Mouse (Mus musculus): ENCODE data around the gene Rprd1b. TPM values are rescaled to one million over a fixed set of nuclear protein-coding genes. Genes with fewer than 3 reads are reported as not detected.

Gene Rprd1b
- total and polyA plus RNA-seq, 2 experiments from 2014 or later, result 20.5 to 20.8 TPM

GRCm38 (mm10) chr2:158065064-158065463 lies 36.8 kb downstream of the Rprd1b start:
- Histone ChIP-seq H3K9me3 (ENCODE audit: low read length) (no peaks in the 10 kb centered on the region), H3K27me3 (ENCODE audit: insufficient read depth, low read length) (no peaks in the 10 kb centered on the region), H3K4me3 (ENCODE audit: low read depth, low read length) (no peak overlapping the region), H3K27ac (ENCODE audit: low read depth, low read length) (no peak overlapping the region), H3K4me1 (ENCODE audit: insufficient read depth, low read length) (no peaks in the 10 kb centered on the region), H3K9ac (replicated peaks; ENCODE audit: low read length, poor library complexity, severe bottlenecking) (no peak overlapping the region), H3K4me2 (ENCODE audit: low read depth, low read length, poor library complexity, severe bottlenecking) (no peak overlapping the region), H3K36me3 (ENCODE audit: insufficient read depth, low read length) (peaks cover 17% of the 10 kb centered on the region)
- TF ChIP-seq CTCF (IDR thresholded peaks at IDR 0.05), result no peak
- no peak for ATAC-seq (ENCODE audit: low FRiP score)
- 90% methylated on average over 5 of the region's 5 CpGs for WGBS
- DNase-seq (ENCODE audit: low spot score), result no peak

DNA sequence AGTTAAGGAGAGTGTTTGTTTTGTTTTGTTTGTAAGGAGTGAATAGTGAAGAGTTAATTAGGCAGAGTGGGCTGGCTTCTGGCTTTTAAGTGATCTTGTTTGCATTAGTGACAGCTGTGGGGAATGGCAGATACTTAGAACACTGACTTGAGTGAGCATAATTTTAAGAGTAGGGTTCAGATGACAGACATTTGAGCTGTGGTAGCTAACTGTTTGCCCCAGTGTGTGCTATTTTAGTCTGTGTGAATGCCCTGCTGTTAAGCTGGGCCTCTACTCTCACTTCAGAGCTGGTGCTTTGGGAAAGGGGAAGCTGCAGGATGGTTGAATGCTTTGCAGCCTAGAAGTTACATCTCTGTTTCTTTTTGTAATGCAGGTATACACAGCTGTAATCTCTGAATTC lies 38.2 kb downstream of the Rprd1b start:
- ATAC-seq (ENCODE audit: low FRiP score), result no peak
- no peak for DNase-seq (ENCODE audit: low spot score)

DNA sequence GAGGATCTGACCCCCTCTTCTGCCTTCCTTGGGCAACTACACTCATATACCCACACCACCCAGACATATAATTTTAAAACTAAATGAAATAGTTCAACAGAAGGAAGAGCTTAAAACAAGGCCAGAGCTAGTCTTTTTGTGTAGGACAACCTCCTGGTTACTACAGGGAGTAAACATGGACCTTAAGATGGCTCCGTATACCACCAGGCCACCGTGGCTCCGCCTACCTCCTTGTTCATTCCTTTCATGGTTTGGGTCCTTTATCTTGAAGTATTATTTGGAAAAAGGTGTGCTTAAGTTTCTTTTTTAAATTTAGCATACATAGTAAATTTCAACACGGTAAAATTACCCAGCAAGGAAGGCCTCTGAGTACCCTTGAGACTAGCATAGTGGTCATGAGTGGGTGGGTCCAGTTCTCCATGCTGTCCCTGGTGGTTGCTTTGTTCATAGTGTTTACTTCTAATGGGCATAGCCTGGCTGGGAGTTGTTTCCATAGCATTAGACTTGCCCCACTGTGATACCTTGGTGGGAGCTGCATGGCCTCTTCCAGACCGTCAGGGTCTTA lies 39.0 kb downstream of the Rprd1b start:
- ATAC-seq (ENCODE audit: low FRiP score), result no peak
- Histone ChIP-seq H3K9me3 (ENCODE audit: low read length) (no peaks in the 10 kb centered on the region), H3K4me1 (ENCODE audit: insufficient read depth, low read length) (no peaks in the 10 kb centered on the region), H3K27me3 (ENCODE audit: insufficient read depth, low read length) (no peaks in the 10 kb centered on the region), H3K4me2 (ENCODE audit: low read depth, low read length, poor library complexity, severe bottlenecking) (no peak overlapping the region), H3K4me3 (ENCODE audit: low read depth, low read length) (no peak overlapping the region), H3K9ac (replicated peaks; ENCODE audit: low read length, poor library complexity, severe bottlenecking) (no peak overlapping the region), H3K36me3 (ENCODE audit: insufficient read depth, low read length) (peaks cover 17% of the 10 kb centered on the region), H3K27ac (ENCODE audit: low read depth, low read length) (no peak overlapping the region)
- no peak for TF ChIP-seq CTCF (IDR thresholded peaks at IDR 0.05)
- WGBS, result 96% methylated on average over 5 of the region's 5 CpGs
- no peak for DNase-seq (ENCODE audit: low spot score)

More for the DNA sequence above, 38.2 kb downstream of the Rprd1b start:
- Histone ChIP-seq H3K4me1 (ENCODE audit: insufficient read depth, low read length) (no peaks in the 10 kb centered on the region), H3K9me3 (ENCODE audit: low read length) (no peaks in the 10 kb centered on the region), H3K36me3 (ENCODE audit: insufficient read depth, low read length) (peaks cover 21% of the 10 kb centered on the region), H3K9ac (replicated peaks; ENCODE audit: low read length, poor library complexity, severe bottlenecking) (no peak overlapping the region), H3K27ac (ENCODE audit: low read depth, low read length) (no peak overlapping the region), H3K4me3 (ENCODE audit: low read depth, low read length) (no peak overlapping the region), H3K4me2 (ENCODE audit: low read depth, low read length, poor library complexity, severe bottlenecking) (no peak overlapping the region), H3K27me3 (ENCODE audit: insufficient read depth, low read length) (no peaks in the 10 kb centered on the region)
- no peak for TF ChIP-seq CTCF (IDR thresholded peaks at IDR 0.05)

DNA sequence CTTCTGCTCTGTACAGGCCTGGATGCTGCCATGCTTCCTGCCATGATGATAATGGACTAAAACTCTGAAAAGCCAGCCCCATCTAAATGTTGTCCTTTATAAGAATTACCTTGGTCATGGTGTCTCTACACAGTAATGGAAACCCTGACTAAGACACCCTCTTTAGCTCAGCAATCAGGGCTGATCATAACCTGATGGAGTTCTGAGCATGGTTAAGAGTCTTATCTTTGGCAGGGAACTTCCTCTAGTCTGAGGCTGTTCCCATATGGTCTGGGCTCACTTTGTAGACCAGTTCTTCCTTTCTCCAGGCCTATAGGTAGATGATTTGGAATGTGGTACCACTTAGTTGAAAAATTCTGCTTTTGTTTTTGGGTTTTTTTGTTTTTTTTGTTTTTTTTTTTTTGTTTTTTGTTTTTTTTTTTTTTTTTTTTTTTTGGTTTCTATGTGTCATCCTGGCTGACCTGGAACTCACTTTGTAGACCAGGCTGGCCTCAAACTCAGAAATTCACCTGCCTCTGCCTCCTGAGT lies 40.2 kb downstream of the Rprd1b start:
- Histone ChIP-seq H3K4me3 (ENCODE audit: low read depth, low read length) (no peak overlapping the region), H3K4me1 (ENCODE audit: insufficient read depth, low read length) (no peaks in the 10 kb centered on the region), H3K27ac (ENCODE audit: low read depth, low read length) (no peak overlapping the region), H3K9ac (replicated peaks; ENCODE audit: low read length, poor library complexity, severe bottlenecking) (no peak overlapping the region), H3K36me3 (ENCODE audit: insufficient read depth, low read length) (peaks cover 22% of the 10 kb centered on the region), H3K27me3 (ENCODE audit: insufficient read depth, low read length) (no peaks in the 10 kb centered on the region), H3K4me2 (ENCODE audit: low read depth, low read length, poor library complexity, severe bottlenecking) (no peak overlapping the region), H3K9me3 (ENCODE audit: low read length) (no peaks in the 10 kb centered on the region)
- TF ChIP-seq CTCF (IDR thresholded peaks at IDR 0.05), result no peak
- DNase-seq (ENCODE audit: low spot score) (no peak), ATAC-seq (ENCODE audit: low FRiP score) (no peak)

GRCm38 (mm10) chr2:158070885-158071632 lies 42.8 kb downstream of the Rprd1b start:
- peak; percentile 40 for TF ChIP-seq CTCF (IDR thresholded peaks at IDR 0.05)
- no peak for DNase-seq (ENCODE audit: low spot score)
- peaks cover 36% of the 10 kb centered on the region for H3K36me3 ChIP-seq (ENCODE audit: insufficient read depth, low read length)

DNA sequence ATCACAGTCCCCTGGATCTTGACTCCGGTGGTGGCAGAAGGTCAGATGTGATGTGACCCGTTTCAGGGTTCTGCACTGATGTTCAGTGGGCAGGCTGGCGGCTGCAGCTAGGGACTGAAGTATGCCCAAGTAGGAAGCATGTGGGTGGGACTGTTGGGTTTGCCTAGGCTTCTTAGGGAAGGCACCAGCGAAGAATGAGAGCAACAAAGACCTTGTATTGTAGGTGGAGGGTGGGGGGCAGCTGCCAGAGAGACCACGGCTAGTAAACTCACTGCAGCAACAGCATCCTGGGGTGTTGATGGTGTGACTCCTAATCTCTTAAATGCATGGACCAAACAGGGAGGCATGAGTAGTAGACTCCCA lies 43.3 kb downstream of the Rprd1b start:
- WGBS, result 89% methylated on average over 5 of the region's 5 CpGs
- Histone ChIP-seq H3K36me3 (ENCODE audit: insufficient read depth, low read length) (peaks cover 41% of the 10 kb centered on the region), H3K27ac (ENCODE audit: low read depth, low read length) (no peak overlapping the region), H3K9me3 (ENCODE audit: low read length) (no peaks in the 10 kb centered on the region), H3K27me3 (ENCODE audit: insufficient read depth, low read length) (no peaks in the 10 kb centered on the region), H3K4me1 (ENCODE audit: insufficient read depth, low read length) (no peaks in the 10 kb centered on the region), H3K4me3 (ENCODE audit: low read depth, low read length) (no peak overlapping the region), H3K4me2 (ENCODE audit: low read depth, low read length, poor library complexity, severe bottlenecking) (no peak overlapping the region), H3K9ac (replicated peaks; ENCODE audit: low read length, poor library complexity, severe bottlenecking) (no peak overlapping the region)
- no peak for ATAC-seq (ENCODE audit: low FRiP score)
- no peak for TF ChIP-seq CTCF (IDR thresholded peaks at IDR 0.05)
- no peak for DNase-seq (ENCODE audit: low spot score)

More at GRCm38 (mm10) chr2:158070885-158071632, 42.8 kb downstream of the Rprd1b start:
- Histone ChIP-seq H3K27ac (ENCODE audit: low read depth, low read length) (no peak overlapping the region), H3K9ac (replicated peaks; ENCODE audit: low read length, poor library complexity, severe bottlenecking) (no peak overlapping the region), H3K27me3 (ENCODE audit: insufficient read depth, low read length) (no peaks in the 10 kb centered on the region), H3K4me3 (ENCODE audit: low read depth, low read length) (no peak overlapping the region), H3K4me2 (ENCODE audit: low read depth, low read length, poor library complexity, severe bottlenecking) (no peak overlapping the region), H3K9me3 (ENCODE audit: low read length) (no peaks in the 10 kb centered on the region), H3K4me1 (ENCODE audit: insufficient read depth, low read length) (no peaks in the 10 kb centered on the region)
- no peak for ATAC-seq (ENCODE audit: low FRiP score)
- WGBS, result 92% methylated on average over 3 of the region's 3 CpGs

Data from midbrain, postnatal 0 days (tissue).